Mouse (Mus musculus) kidney, adult 11 months (tissue): ENCODE data around the gene Vwa8.
A peak's percentile ranks its signal among the peaks of the same experiment; 100 is the strongest.

Source experiments
- DNase-seq: peaks from one replicate; pipeline ENCODE4 v3.0.0; 2022

The Vwa8 gene

DNA sequence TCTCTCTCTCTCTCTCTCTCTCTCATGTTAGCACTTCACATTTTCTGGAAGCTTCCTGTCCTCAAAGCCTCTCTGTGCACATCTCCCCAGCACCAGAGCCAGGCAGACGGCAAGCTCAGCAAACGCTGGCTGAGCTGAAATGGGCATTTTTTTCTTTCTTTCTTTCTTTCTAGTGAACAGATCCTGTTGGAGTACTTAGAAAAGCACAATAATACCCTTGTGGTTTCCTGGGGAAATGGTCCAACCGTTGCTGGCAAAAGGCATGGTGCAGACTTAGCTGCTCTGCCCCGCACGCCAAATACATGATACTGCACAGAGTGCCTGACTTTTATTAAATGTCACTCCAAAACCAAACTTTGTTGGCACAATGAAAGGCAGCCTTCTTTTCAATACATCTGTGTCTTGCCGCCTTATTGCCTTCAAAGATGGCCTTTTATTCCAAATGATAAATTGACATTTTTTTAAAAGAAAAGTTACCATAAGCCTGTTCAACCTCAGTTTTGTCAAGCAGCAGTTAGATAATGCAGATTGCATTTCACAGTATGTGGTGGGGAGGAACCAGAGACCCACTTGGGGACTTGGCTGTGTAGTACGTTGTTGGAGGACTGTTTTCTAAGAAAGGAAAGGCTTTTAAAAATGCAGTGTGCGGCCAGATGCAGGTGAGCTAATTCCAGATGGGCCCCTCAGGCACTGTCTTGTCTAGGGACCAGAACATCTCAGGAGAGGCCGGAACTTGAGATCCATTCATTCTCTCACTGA lies 351.5 kb downstream of the Vwa8 start:
- no peak for DNase-seq

DNA sequence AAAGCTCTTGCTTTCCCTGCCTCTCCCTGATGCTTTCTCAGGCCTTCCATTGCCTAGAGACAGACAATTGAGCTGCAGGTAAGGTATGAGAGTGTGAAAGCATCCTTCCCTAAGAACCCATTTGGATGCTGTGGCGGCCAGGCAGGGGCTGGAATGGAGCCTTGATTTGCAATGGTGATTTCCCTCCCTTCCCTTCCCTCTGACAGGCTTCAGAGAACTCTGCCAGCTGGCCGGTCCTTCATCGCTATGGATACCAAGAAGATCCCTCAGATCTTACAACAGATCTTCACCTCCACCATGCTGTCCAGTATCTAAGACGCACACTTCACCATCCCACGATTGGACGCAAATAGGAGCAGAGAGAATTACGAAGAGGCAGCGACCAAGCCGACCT lies 352.0 kb downstream of the Vwa8 start:
- no peak for DNase-seq

DNA sequence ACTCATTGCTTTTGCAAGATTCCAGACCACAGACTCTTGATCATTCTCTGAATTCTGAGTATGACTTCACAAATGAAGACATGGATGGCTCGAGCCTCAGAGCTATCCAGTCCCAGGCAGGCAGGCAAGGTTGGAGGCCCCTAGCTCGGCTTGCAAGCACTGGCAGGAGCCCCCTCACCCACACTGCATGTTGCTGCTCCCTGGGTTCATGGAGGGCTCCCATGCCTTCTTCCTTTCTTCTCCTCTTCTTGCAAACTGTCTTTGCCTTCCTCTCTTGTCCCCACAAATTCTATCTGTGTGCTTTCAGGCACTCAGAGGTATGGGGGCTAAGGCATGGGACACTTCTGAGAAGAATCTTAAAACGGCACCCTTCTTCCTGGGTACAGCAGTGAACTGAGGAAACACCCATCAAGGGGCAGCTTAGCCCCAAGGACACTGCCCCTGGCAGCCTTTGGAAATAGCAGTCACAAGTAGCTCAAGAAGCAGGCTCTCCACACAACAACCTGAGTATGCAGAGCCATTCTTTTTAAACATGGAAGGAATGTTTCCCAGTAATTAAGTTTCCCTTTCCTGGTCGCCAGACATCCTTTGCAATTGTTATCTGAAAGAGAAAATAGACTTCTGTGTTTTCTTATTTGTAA lies 354.0 kb downstream of the Vwa8 start:
- no peak for DNase-seq

DNA sequence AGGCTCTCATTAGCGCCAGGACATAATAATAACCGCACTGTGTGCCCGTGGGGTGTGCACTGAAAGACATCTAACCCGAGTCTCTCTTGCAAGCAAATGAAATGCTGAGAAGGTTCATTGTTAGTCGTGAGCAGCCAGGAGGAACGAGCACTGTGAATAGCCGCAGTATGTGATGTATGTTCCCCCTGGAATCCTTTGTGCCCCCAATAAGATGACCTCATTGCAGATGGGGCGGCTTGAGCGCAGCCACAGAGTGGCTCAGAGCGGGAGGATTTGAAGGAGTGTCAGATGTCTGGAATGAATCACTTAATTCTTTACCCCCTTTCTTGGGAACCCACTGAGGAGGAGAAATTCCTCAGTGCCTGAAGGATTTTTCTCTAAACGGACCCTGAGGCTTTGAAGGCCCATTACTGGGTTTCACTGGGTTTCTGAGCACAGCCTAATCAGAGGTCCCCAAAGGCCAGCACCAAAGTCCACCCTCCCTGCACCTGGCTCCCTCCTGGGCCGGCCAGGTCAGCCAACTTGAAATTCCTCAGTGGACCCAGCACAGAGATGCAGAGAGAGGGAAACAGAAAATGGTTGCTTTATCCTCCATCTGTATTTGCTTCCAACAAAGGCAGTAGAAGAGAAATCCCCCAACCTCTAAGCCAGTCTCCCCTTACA lies 354.8 kb downstream of the Vwa8 start:
- DNase-seq = no peak

DNA sequence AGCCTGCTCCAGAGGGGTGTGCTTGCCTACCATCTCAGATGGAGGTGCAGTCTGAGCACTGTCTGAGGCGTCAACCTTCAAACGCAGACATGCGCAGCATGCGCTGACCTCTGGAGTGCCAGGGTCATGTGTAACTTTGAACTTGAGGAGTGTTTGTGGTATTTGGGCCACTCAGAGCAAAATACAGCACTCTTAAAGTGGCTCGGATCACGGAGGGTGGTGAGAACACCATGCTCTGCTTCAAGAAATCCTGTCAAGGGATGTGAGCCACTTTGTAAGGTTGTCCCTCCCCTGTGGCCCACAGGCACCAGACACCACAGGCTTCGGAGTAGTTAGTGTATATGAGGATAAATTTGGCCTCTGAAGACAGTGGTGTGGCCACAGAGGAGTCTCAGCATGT lies 356.0 kb downstream of the Vwa8 start:
- DNase-seq = no peak

DNA sequence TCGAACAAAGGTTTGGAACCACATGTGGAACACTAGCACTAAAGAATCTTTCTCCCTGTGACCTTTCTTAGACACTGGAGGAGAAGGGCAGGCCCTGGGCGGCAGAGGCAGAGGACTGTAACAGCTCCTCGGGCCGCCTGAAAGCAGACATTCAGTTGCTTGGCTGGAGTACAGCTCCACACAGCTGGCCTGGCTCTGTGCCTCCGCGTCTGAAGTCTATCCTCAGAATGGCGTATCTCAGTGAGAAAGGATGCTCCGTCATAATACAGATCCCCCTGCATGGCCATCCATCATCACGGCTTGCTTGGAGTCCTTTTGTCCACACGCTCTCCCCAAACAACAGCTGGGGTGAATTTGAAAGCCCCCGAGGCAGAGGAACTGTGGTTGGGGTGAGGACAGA lies 357.4 kb downstream of the Vwa8 start:
- peak; percentile 28 for DNase-seq

DNA sequence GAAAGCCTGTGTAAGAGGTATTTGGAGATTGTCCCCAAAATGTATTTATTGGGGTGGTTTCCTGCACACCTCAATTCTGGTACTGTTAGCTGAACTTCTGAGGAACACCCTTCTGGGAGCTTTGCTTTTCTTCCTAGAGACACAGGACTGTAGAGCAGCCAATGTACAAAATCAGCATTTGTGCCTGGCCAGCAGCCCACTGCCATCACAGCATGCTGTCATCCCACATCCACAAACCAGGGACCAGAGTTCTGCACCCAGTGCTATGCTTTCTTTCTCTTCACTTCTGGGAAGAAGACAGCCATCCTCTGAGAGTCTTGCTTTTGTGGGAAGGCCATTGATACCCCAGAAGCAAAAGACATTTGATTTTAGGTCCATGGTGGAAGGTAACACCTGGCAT lies 359.6 kb downstream of the Vwa8 start:
- DNase-seq = no peak

DNA sequence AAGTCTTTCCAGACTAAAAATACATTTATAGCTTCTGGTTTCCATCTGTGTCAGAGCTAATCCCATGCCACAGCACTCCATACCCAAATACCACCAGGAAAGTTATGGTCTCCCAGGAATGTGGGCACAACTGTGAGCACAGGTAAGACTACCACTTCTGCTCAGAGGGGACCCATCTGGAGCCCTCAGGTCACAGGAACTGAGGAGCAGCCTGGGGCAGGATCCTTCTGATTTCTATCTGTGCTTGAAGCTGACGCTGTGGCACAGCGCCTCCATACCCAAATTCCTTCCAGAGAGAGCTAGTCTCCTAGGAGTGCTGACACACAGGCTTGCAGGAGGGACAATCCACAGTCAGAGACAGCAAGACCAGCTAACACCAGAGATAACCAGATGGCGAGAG lies 361.0 kb downstream of the Vwa8 start:
- DNase-seq = no peak

DNA sequence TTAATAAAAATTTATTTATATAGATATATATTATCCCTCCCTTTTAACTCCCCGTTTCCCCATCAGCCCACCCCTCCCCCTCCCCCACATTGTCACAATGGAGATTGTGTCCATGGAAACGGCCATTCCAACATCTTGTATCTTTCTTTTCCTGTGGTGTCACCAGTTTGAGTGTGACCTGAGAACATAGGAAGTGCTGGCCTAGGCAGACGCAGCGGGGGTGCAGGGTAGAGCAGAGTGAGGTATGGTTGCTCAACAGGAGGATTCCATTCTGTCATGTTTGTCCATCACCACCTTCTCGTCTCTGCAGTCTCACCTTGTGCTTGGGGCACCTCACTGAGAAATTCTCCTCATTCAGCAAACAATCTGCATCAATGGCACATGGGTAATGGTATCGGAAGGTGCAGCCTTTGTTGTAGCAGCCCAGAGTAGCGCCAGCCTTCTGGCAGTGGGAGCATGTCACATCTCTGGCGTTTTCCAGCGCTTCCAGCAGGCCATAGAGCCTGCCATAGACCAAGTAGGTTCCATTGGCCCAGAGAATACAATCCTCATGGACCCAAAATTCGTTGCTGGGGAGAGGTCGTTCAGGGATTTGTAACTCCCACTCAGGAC lies 363.6 kb downstream of the Vwa8 start:
- no peak for DNase-seq

DNA sequence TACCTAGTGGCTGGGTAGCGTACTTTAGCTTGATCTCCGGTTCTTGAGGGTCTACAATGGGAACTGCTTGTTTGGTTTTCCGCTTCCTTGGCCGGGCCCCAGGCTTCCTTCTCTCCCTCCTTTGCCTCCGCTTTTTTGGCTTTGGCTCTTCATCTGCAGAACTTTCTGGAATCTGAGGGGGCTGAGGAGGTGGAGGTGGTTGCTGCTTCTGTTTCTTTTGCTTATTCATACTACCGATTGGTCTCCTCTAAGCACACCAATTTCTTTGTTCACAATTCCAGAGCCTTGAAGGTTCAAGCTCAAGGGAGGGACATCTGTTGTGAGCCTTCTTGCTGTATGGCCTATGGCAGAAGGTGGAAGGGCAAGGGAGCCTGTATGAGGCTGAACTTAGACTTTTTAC lies 365.3 kb downstream of the Vwa8 start:
- no peak for DNase-seq

DNA sequence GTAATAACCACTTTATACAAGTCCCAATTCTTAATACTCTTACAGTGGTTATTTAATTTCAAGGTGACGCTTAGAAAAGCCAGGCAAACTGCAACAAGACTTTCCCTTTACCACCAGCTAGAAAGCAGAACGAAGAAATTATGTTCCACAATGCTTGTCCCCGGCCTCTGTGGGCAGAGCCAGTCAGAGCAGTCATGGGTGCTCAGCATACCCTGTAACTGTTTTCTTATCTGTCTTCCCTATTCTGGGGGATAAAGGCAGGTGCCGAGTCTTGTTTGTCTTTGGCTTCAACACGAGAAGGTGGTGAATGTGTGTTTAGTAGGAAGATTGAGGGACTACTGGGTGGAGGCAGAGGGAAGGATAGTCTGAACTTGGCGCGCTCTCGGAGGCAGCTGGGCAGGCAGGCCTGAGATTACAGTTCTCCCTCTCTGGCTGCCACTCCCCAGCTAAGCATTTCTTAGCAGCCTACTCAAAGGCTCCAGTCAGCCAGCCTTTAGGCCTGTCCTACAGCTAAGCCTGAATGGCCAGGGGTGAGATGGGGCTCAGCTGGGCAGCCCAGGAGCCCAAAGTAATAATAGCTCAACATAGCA lies 365.9 kb downstream of the Vwa8 start:
- no peak for DNase-seq

DNA sequence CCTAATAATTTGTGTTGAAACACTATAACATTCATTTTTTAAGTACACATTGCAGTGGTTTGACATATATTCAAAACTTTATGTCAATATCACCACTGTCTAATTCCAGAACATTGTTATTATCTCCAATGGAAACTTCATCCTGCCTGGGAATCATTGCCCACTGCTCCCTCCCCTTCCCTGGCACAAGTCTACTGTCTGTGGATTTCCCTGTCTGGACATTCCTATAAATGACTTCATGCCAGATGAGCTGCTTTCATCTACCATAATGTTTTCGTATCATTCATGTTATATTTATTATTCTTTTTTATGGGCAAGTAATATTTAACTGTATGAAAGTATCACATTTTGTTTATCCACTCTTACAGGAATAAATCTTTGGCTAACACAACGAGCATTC lies 367.5 kb downstream of the Vwa8 start:
- DNase-seq = no peak

DNA sequence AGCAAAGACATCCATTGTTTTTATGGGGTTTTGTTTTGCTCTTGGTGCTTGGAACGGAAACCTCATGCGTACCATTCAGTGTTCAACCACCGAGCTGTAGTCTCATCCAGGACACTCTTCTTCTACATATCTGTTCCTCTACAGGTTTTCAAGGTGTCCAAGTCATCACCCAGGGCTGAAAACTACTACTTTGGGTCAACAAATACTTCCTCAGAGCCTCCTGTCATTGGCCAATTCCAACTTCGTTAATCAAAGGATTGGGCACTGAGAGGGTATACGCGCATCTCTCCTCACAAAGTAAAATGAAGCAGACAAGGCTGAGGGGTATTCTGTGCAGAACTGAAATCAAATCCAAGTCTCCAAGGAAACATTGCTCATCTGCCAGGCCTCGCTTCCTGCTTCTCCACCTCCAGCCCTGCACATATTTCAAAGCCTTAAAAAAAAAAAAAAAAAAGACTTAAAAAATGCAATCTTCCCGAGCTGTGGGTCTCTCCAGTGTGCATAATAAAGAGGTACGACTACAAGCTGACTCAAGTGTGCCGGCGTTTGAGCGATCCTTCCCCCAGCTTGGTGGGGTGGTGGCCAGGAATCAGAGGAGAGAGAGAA lies 374.7 kb downstream of the Vwa8 start:
- no peak for DNase-seq

DNA sequence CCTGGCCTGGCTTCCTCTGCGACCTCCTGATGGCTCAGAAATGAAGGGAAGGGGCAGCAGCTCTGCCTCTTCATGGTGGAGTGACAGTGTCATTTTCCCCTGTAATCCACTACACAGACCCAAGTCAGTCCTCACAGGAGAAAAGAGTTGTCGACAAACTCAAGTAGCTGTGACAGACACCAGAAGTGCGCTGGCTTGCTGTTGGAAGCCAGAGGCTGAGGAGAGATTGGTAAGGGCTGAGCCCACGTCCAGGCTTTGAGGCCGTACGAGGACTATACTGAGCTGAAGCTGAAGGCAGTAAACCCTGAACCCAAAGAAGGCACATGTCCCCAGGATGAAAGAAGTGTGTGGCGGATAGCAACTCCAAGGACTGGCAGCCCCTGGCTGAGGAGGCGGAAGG lies 376.6 kb downstream of the Vwa8 start:
- no peak for DNase-seq

DNA sequence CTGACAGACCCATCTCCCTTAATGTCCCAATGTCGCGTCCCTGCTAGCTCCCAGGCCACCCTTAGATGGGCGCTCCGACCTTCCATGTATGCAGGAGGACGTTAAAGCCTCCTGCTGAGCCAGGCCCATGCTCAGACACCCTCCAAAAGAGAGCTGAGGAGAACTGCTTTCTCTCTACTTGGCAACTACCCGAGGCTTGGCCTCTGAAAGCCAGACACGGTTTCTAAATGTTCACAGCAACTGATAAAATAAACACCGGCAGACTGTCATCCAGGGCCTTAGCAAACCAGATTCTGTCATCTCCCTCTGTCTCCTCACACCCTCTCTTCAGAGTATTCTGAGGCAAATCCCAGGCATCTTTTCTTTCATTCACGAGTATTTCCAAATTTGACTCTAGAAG lies 377.2 kb downstream of the Vwa8 start:
- DNase-seq = no peak

DNA sequence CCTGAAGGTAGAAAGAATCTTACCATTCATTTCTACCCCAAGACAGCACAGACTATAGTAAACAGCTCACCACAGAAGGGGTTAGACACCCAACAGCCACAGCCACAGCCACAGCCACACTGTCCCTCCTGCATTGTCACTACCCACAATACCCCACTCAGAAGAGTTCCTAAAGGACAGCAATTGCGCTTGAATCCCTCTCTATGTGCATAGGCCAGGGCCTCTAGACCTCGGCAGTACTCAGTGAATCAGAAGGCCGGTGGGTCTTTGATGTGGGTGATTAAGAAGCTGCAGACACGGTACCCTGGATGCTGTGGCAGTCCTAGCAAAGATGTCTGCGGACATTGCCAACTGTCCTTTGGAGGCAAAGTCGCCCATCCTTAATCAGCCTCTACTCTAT lies 377.9 kb downstream of the Vwa8 start:
- no peak for DNase-seq

DNA sequence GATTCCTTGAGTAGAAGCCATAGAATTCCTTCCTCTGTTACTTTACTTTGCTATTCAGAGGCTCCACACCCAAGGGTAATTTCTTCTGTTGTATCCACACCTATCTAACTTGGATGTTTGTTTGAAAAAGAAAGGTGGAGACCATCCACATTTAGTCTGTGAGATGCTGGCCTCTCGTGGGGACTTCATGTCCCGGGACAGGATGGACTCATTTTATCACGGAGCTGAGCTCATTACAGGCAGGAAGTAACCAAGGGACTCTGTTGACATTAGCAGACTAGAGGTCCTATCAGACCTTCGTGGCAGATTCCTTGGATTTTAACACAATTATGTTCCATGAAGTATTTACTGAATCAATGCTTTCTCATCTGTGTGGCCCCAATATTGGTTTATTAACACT lies 379.1 kb downstream of the Vwa8 start:
- no peak for DNase-seq

DNA sequence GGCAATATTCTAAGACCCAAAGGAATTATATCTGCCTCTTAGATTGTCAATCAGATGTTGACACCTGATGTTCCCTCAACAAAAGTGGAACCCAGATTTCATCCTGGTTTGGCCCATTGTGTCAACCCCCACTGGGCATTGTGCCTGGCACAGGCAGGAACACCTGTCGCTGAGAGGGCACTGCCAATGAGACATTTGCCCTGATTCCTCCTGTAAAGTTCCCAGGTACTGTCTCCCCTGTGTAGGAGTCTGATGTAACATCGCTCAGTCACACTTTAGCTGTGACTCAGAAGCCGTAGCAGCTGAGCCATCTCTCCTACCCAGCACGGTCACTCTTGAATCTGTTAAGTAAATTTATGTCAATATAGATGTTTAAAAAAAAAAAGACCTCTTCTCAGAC lies 382.8 kb downstream of the Vwa8 start:
- no peak for DNase-seq

DNA sequence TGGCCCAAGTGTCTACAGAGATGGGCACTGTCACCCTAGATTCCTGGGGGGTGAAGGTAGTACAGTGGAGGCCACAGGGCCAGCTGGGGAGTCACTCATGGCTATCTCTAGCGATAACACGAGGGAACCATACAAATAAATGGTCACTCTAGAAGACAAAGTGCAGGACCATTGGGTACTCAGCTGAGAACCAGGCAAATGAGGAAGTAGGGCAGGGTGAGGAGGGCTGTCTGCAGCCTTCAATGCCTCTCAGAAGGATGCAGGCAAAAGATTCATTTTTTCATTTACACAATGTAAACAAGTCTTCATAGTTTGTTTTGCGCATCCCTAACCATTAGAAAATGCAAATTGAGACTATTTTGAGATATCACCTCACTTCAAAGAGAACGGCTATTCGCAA lies 384.8 kb downstream of the Vwa8 start:
- DNase-seq = no peak

DNA sequence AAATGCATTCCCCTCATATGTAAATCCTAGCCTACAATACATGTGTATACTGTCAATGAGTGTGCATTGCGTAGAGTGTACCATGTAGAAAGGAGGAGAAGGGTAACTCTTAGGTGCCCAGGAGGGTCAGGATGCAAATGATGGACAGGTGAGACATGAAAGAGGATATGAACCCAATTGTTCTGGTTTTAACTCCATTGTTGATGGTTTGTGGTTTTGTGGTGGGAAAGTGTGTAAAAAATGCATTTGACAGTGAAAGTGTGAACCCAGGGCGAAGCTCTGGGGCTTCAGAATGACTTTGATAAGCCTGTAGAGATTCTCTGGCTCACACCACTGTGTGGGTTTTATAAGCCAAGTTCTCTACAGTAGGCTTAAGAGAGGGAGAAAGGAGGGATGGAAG lies 385.7 kb downstream of the Vwa8 start:
- no peak for DNase-seq

DNA sequence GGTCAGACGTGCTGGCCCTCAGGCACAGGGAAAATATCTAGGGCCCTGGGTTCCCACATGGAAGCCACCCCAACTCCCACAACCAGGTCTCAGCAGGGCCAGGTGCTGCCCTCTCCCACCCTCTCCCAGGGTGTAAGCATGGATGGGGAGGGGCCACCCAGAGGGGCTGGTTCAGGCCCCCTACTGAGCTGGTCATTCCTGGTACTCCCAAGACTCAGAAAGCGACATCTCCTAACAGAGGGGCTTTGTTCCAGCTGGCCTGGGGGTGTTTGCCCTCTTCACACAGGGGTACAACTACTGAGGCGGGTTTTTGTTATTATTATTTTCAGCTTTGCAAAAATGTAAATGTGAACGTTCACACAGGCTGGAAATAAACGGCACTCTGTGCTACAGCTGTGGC lies 386.3 kb downstream of the Vwa8 start:
- DNase-seq = no peak

DNA sequence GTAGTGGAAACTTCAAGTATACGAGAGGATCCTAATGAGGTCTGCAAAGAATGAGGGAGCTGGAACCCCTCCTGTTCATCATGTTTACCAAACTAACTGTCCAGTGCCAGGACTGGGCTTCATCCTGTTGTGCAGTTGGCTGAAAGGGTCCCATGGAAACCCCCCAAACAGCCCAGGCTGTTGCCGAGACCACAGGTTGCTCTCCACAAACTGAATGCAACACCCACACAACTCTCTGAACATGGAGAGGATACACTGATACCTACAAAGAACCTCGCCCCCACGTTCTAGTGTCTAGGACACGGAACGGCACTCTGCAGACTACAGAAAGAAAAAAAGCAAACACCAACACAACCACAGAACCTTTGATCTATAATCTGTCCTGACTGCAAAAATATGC lies 387.4 kb downstream of the Vwa8 start:
- no peak for DNase-seq

DNA sequence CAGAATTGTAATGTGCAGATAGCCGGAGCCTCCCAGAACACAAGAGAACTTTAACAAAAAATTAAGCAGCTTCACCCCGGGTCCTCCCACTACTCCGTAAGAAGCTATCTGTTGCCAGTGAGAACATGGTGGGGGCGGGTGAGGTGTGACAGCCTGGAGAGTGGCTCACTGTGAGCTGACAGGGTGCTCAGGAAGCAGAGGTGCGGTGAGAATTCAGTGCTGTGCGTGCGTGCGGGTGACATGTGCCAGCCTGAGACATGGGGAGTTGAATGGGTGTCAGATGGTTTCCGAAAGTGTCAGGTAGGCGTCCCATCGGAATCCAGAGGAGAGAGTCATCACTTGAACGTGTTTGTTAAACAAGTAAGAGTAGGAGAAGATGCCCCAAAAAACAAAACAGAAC lies 390.6 kb downstream of the Vwa8 start:
- DNase-seq = no peak
